Mouse (Mus musculus) ovary, adult 18-20 months (tissue): ENCODE data around the gene Akap6.

Experiments
- DNase-seq: peaks from one replicate; pipeline ENCODE4 v3.0.0; 2022; ENCODE audit warnings: low spot score, mixed read lengths

Akap6 gene

GRCm38 (mm10) chr12:53033404-53033913 is 334.3 kb downstream of the Akap6 start:
- DNase-seq = peak; percentile 2

- DNase-seq = no peak
Observed at GRCm38 (mm10) chr12:53040634-53041033, 341.5 kb downstream of the Akap6 start.

- no peak for DNase-seq
Observed at GRCm38 (mm10) chr12:53042739-53043138, 343.6 kb downstream of the Akap6 start.

- DNase-seq = no peak
Observed at GRCm38 (mm10) chr12:53057606-53058005, 358.4 kb downstream of the Akap6 start.

GRCm38 (mm10) chr12:53060903-53061302 is 361.7 kb downstream of the Akap6 start:
- no peak for DNase-seq

- no peak for DNase-seq
Observed at GRCm38 (mm10) chr12:53061466-53062124, 362.4 kb downstream of the Akap6 start.

GRCm38 (mm10) chr12:53063003-53063402 is 363.8 kb downstream of the Akap6 start:
- no peak for DNase-seq

GRCm38 (mm10) chr12:53064241-53064760 is 365.1 kb downstream of the Akap6 start:
- DNase-seq = no peak

- DNase-seq = no peak
Observed at GRCm38 (mm10) chr12:53065031-53065785, 366.0 kb downstream of the Akap6 start.

- DNase-seq = no peak
Observed at GRCm38 (mm10) chr12:53066321-53066720, 367.1 kb downstream of the Akap6 start.

- no peak for DNase-seq
Observed at GRCm38 (mm10) chr12:53070907-53071306, 371.7 kb downstream of the Akap6 start.

- no peak for DNase-seq
Observed at GRCm38 (mm10) chr12:53076595-53077400, 377.6 kb downstream of the Akap6 start.

- no peak for DNase-seq
Observed at GRCm38 (mm10) chr12:53085789-53086188, 386.6 kb downstream of the Akap6 start.

- DNase-seq = no peak
Observed at GRCm38 (mm10) chr12:53112276-53112675, 413.1 kb downstream of the Akap6 start.

GRCm38 (mm10) chr12:53119352-53119751 is 420.2 kb downstream of the Akap6 start:
- DNase-seq = no peak

- DNase-seq = peak; percentile 10
Observed at GRCm38 (mm10) chr12:53124131-53124530, 424.9 kb downstream of the Akap6 start.

- no peak for DNase-seq
Observed at GRCm38 (mm10) chr12:53124696-53125095, 425.5 kb downstream of the Akap6 start.

- DNase-seq = no peak
Observed at GRCm38 (mm10) chr12:53125286-53125685, 426.1 kb downstream of the Akap6 start.

- no peak for DNase-seq
Observed at GRCm38 (mm10) chr12:53134196-53134595, 435.0 kb downstream of the Akap6 start.

- no peak for DNase-seq
Observed at GRCm38 (mm10) chr12:53137331-53137730, 438.1 kb downstream of the Akap6 start.

GRCm38 (mm10) chr12:53144122-53144695 is 445.0 kb downstream of the Akap6 start:
- no peak for DNase-seq

GRCm38 (mm10) chr12:53144760-53145159 is 445.6 kb downstream of the Akap6 start:
- no peak for DNase-seq
